Mouse (Mus musculus): ENCODE data around the gene Gm8232.
"Not testable (repeated sequence)": the region's sequence is repeated elsewhere in the genome, so short reads cannot be mapped to it uniquely, and the experiment has no call there.

Gm8232 gene

GRCm38 (mm10) chr14:44433335-44433734 is at the start of gene Gm8232:
Gene Gm8232 (plus strand): TSS chr14:44433635.
- DNase-seq: not testable (repeated sequence)

GRCm38 (mm10) chr14:44384233-44384632 is 49.2 kb upstream of the Gm8232 start:
- not testable (repeated sequence) for DNase-seq

GRCm38 (mm10) chr14:44410588-44410987 is 22.8 kb upstream of the Gm8232 start, which contains the start of gene Gm3371:
Gene Gm3371 (minus strand): TSS chr14:44410688.
- DNase-seq: not testable (repeated sequence)
